ENCODE assay signal across 8 mouse cellular contexts in the genomic region with DNA sequence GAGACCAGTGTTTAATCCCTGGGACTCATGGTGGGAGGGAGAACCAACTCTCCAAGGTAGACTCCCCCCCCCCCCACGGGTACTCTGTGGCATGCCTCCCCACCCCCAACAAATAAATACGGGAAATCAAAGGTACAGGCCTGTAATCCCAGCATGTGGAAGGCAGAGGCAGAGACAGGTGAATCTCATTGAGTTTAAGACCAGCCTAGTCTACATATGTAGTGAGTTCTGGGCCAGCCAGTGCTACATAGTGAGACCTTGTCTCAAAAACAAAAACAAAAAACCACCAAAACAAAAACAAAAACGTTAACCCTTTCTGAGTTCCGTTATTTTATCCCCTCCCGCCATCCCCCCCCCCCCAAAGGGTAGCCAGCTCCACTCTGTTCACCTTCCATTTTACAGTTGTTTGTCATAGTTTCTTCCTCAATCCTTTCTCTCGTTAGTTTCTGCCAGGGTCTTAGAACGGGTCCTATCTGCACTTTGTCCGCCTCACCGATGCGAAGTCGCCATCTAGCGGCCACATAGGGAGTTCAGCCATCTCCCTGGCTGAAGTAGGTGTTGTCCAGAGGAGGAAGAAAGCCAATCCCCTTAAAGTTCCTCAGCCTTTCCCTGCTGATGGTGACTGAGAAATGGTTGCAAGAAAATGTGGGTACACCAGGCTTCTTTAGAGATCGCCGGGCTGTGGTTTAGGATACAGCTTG. TPM values are rescaled to one million over a fixed set of nuclear protein-coding genes. Genes with fewer than 3 reads are reported as not detected.
DNase-seq lines count a peak whose midpoint lies in the region; ATAC-seq and TF ChIP-seq lines count a peak whose summit lies in the region.

No protein-coding gene starts in this region.

- no peak overlapping the region for H3K9ac ChIP-seq in intestine, postnatal 0 days (ENCODE audit: low read depth, low read length)
- no peak overlapping the region for H3K9ac ChIP-seq in midbrain, embryonic 13.5 days (replicated peaks)

- ATAC-seq in intestine, postnatal 0 days = peak; percentile 59; the same call in 1 of the 2 replicates
- ATAC-seq in midbrain, embryonic 13.5 days = peak; percentile 68

- no peaks in the 10 kb centered on the region for H3K36me3 ChIP-seq in intestine, postnatal 0 days (ENCODE audit: control insufficient read depth, insufficient read depth)
- H3K36me3 ChIP-seq in midbrain, embryonic 13.5 days = no peaks in the 10 kb centered on the region

- H3K4me3 ChIP-seq in intestine, postnatal 0 days (ENCODE audit: low read depth, low read length) = no peak overlapping the region
- no peak overlapping the region for H3K4me3 ChIP-seq in midbrain, embryonic 13.5 days (replicated peaks)

- intact Hi-C loops in left cerebral cortex, postnatal 36 days (cut with DNase I) = no loop called here

- TF ChIP-seq CTCF in intestine, postnatal 0 days (IDR thresholded peaks at IDR 0.05; ENCODE audit: low read depth) = peak; percentile 93

- DNase-seq in ovary, adult 18-20 months (ENCODE audit: low spot score) = peak; percentile 63
- no peak for DNase-seq in ovary, postnatal 10 days (ENCODE audit: low spot score)
- peak; percentile 74 for DNase-seq in embryo, embryonic 11.5 days (ENCODE audit: low read depth, low spot score)
- DNase-seq in heart, adult 11 months = peak; percentile 97
- peak; percentile 50 to 76 for DNase-seq in left cerebral cortex, postnatal 36 days (ENCODE audit: low spot score in 2 of 2)
- DNase-seq in spleen, adult 18-20 months = peak; percentile 46 to 69

- no peak overlapping the region for H3K27ac ChIP-seq in intestine, postnatal 0 days (ENCODE audit: low read depth, low read length)
- H3K27ac ChIP-seq in midbrain, embryonic 13.5 days = no peak overlapping the region

- H3K9me3 ChIP-seq in intestine, postnatal 0 days (ENCODE audit: control insufficient read depth) = no peaks in the 10 kb centered on the region
- H3K9me3 ChIP-seq in midbrain, embryonic 13.5 days = no peaks in the 10 kb centered on the region

- peak overlapping the region; percentile 37 for H3K4me2 ChIP-seq in intestine, postnatal 0 days (replicated peaks; ENCODE audit: low read depth)
- no peak overlapping the region for H3K4me2 ChIP-seq in midbrain, embryonic 13.5 days (replicated peaks)

- no peaks in the 10 kb centered on the region for H3K27me3 ChIP-seq in intestine, postnatal 0 days (replicated peaks; ENCODE audit: control insufficient read depth, insufficient read depth, low read length)
- H3K27me3 ChIP-seq in midbrain, embryonic 13.5 days = no peaks in the 10 kb centered on the region

- WGBS in intestine, postnatal 0 days = 15% methylated on average over 14 of the region's 14 CpGs
- 12% methylated on average over 14 of the region's 14 CpGs for WGBS in midbrain, embryonic 13.5 days

- H3K4me1 ChIP-seq in intestine, postnatal 0 days (replicated peaks; ENCODE audit: control insufficient read depth, insufficient read depth, low read length) = no peaks in the 10 kb centered on the region; the same call in 1 of the 2 replicates
- H3K4me1 ChIP-seq in midbrain, embryonic 13.5 days (replicated peaks) = peaks cover 64% of the 10 kb centered on the region

RNA-seq across cellular contexts. Expression of gene Igf1r, which starts 9.1 kb away (rescaled TPM):
- 5.3 and 6.4 TPM in 2 replicates for polyA plus RNA-seq in intestine, postnatal 0 days (2015; fragmentation: Nextera tagmentation; extraction: Ambion mirVana)
- total RNA-seq in left cerebral cortex, postnatal 36 days (2021) = 10 to 100 TPM; 38.4 to 62.0 TPM
- polyA plus RNA-seq in midbrain, embryonic 13.5 days (2015; fragmentation: Nextera tagmentation; extraction: Ambion mirVana) = 28.0 and 31.4 TPM in 2 replicates
